Mouse (Mus musculus): ENCODE measurements around the gene Zfp169.
A peak's percentile ranks its signal among the peaks of the same experiment; 100 is the strongest.
"Not testable (repeated sequence)": the region's sequence is repeated elsewhere in the genome, so short reads cannot be mapped to it uniquely, and the experiment has no call there.

Zfp169 gene

GRCm38 (mm10) chr13:48519122-48519521 is 5.9 kb upstream of the Zfp169 start:
- DNase-seq (ENCODE audit: low read depth, low spot score), result not testable (repeated sequence)

GRCm38 (mm10) chr13:48515861-48516260 is 2.6 kb upstream of the Zfp169 start:
- DNase-seq (ENCODE audit: low read depth, low spot score), result peak; percentile 81

- no peak for DNase-seq (ENCODE audit: low read depth, low spot score)
Observed at GRCm38 (mm10) chr13:48508661-48509060, 4.6 kb downstream of the Zfp169 start.

GRCm38 (mm10) chr13:48502422-48502821 is 10.8 kb downstream of the Zfp169 start:
- DNase-seq (ENCODE audit: low read depth, low spot score), result no peak

- no peak for DNase-seq (ENCODE audit: low read depth, low spot score)
Observed at GRCm38 (mm10) chr13:48498676-48499075, 14.6 kb downstream of the Zfp169 start.

DNA sequence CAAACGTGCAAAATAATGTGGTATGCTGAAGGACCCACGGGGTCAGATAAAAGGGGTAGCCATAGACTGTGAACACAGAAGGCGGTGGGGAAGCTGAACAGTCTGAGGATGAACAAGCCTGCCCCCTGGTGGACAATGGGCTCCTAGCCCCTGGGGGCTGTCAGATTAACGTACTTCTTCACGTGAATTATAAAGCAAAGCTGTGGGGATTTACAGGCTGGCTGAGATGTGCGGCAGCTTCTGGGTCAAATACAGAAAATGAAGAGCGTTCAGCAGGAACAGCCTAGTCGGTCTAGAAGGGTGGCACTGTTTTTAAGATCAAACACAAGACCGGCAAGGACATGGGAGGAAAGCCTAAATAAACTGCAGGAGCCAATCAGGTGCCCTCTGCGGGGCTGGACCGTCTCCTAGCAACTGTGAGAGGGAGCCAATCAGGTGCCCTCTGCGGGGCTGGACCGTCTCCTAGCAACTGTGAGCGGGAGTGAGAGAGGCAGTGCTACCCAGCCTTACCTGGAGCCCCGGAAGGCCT is 15.5 kb downstream of the Zfp169 start:
- DNase-seq (ENCODE audit: low read depth, low spot score), result peak; percentile 32

DNA sequence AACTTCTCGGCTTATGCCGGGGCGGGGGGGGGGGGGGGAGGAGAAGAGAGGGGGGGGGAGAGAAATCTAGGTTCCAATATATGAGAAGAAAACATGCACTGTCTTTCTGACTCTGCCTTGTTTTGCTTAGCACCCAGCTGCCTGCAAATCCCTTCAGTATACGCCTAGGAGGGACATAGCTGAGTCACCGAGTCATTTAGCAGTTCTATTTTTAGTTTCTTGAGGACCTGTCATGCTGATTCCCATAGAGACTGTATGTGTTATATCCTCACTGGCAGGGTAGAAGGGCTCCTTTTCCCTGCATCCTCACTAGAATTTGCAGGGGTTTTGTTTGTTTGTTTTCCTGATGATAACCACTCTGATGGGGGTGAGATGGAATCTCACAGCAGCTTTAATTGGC is 20.1 kb downstream of the Zfp169 start:
- DNase-seq (ENCODE audit: low read depth, low spot score), result no peak

DNA sequence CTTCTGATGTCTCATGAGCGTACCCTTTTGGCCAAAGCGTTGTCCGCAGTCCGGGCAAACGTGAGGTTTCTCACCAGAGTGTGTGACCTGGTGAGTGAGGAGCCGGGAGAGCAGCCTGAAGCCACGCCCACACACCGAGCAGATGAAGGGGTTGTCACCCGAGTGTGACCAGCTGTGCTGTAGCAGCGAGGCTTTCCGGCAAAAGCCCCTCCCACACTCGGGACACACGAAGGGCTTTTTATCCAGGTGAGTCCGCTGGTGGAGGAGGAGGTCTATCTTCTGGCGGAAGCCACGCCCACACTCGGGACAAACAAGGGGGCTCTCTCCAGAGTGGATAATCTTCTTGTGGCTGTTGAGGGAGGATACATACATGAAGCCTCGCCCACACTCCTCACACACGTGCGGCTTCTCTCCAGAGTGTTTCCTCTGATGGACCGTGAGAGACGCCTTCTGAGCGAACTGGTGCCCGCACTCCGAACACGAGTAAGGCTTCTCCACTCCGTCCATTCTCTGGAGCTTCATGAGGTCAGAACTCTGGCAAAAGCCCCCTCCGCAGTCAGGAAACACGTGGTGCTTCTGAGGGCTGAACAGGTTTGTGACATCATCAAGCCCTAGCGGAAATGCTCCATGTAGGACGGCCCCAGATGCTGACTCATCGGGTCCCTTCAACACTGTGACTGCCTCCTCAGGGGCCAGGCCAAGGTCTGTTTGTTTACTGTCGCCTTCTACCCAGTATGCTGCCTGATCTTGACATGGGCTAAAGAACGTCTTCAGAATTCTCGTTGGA is 22.7 kb downstream of the Zfp169 start:
- DNase-seq (ENCODE audit: low read depth, low spot score), result no peak

GRCm38 (mm10) chr13:48483606-48484005 is 29.6 kb downstream of the Zfp169 start:
- no peak for DNase-seq (ENCODE audit: low read depth, low spot score)

DNA sequence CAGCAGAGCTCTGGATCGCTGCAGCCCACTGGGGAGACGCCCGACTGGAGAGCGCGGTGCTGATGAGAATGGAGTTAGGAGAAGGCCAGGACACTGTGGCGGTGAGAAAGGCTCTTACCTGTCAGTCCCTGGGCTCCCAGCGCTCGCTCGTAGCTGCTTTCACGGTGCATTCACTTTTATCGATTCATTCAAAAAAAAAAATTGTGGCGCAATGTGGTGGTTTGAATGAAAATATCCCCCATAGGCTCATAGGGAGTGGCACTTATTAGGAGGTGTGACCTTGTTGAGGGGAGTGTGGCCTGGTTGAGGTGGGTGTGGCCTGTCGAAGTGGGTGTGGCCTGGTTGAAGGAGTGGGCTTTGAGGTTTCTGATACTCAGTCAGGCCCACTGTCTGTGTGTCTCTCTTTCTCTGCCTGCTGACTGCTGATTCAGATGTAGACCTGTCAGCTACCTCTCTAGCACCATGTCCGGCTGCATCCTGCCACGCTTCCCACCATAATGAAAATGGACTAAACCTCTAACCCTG is 44.5 kb downstream of the Zfp169 start:
- DNase-seq (ENCODE audit: low read depth, low spot score), result no peak

DNA sequence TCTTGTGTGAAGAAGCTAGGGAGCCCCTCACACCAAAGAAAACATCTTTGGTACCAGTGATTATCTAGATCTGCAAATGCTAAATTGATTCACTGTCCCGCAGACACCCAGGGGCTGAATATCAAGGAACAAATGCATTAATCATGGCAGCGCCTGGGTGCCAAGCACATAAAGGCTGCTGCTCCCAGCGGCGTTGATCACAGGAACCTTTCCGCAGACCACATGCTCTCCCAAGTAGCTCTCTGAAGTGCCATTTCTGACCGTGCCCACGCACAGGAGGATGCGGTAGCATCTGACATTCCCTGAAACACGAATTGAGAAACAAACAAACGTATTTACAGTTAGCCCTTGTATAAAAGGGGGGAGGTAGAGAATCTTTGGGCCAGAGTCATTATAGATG is 47.1 kb downstream of the Zfp169 start:
- DNase-seq (ENCODE audit: low read depth, low spot score), result no peak

DNA sequence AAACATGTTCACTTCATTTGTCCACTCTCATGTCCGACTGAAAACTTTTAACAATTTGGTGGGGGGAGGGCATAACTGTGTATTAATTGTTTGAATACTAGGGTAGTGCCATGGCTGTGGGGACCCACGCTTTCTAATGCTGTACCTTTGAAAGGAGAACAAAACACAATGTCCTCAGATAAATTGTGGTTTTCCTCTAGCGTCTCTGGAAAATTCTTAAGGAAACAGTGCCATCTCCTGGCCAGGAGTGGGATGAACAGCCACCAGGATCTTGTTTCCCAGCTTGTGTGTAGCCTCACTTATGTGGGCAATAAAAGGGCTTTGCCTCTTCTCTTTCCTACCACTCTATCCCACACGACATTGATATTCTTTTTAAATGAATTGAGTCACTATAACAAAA is 49.1 kb downstream of the Zfp169 start:
- DNase-seq (ENCODE audit: low read depth, low spot score), result peak; percentile 46

DNA sequence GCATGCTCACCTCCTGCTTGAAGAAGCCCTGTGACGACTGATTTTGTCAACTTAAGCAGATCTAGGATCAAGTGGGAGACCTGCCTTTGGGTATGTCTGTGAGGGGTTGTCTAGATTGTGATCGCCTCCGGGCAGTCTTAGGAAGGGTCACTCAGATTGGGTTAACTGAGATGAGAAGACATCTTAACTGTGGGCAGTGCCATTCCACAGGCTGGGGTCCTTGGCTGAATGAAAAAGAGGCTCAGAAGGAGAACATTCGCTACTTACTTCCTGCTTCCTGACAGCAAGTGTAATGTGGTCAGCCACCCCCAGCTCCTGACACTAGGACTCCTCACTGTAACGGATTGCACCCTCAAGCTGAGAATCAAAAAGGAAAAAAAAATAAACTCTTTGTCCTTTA is 54.0 kb downstream of the Zfp169 start:
- DNase-seq (ENCODE audit: low read depth, low spot score), result no peak

GRCm38 (mm10) chr13:48448119-48448518 is 65.1 kb downstream of the Zfp169 start:
- no peak for DNase-seq (ENCODE audit: low read depth, low spot score)

- DNase-seq (ENCODE audit: low read depth, low spot score), result no peak
Observed at GRCm38 (mm10) chr13:48443996-48444395, 69.3 kb downstream of the Zfp169 start.

DNA sequence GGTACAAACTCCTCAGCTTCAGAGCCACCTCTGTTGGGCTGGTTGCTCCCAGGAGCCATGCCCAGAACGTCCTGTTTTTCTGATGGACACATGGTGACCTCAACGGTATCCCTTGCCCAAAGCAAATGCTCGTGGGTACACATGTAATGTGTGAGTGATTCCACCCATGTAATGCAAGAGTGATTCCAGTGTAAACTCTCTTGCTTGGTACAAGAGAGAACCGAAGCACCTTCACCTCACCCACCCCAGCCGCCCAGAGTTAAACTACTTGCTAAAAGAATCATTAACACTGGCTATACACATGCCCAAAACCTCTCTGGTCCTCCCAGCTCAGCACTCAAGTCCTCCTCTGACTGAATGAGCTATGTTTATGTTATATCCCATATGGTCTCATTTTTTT is 74.9 kb downstream of the Zfp169 start:
- no peak for DNase-seq (ENCODE audit: low read depth, low spot score)

All from CD4-positive helper T cell, adult 2 months (primary cell).